Mouse (Mus musculus) heart, embryonic 10.5 days (tissue): ENCODE measurements at regions not wholly inside any gene's neighbourhood (a gene's known extent, or its start where the extent isn't known, plus 50 kb on each side); places are given as distances from the start of the nearest gene placed in this dataset.

Experiments used
- DNase-seq: peaks from one replicate; pipeline ENCODE4 v3.0.0-alpha.2; 2017; ENCODE audit warnings: low spot score
- H3K27ac ChIP-seq: fragments of 300-500 bp; sonication (generic); 2 replicates; pipeline ENCODE4 v1.5.1; 2016; ENCODE audit warnings: mild to moderate bottlenecking
- H3K27me3 ChIP-seq: fragments of 300-500 bp; sonication (generic); 2 replicates; pipeline ENCODE4 v1.6.1; 2016; ENCODE audit warnings: mild to moderate bottlenecking; ENCODE audit not compliant: poor library complexity, insufficient read depth, severe bottlenecking
- H3K36me3 ChIP-seq: fragments of 300-500 bp; sonication (generic); 2 replicates; pipeline ENCODE4 v1.6.1; 2016; ENCODE audit warnings: mild to moderate bottlenecking, moderate library complexity
- H3K4me1 ChIP-seq: fragments of 300-500 bp; sonication (generic); 2 replicates; pipeline ENCODE4 v1.6.1; 2016; ENCODE audit warnings: mild to moderate bottlenecking
- H3K4me3 ChIP-seq: fragments of 300-500 bp; sonication (generic); 2 replicates; pipeline ENCODE4 v1.5.1; 2016; ENCODE audit warnings: mild to moderate bottlenecking, moderate library complexity
- H3K9me3 ChIP-seq: fragments of 300-500 bp; sonication (generic); 2 replicates; pipeline ENCODE4 v1.6.1; 2016; ENCODE audit warnings: mild to moderate bottlenecking, moderate library complexity
- WGBS: fragments of 180-500 bp; shearing (Covaris S2); methylation state at CpG from one replicate; pipeline ENCODE4 v1.1.7; 2016; 5-methylcytosine and 5-hydroxymethylcytosine counted together

- Histone ChIP-seq H3K4me3 (no peak overlapping the region), H3K9me3 (no peaks in the 10 kb centered on the region), H3K4me1 (peaks cover 18% of the 10 kb centered on the region), H3K36me3 (no peaks in the 10 kb centered on the region), H3K27ac (no peak overlapping the region), H3K27me3 (no peaks in the 10 kb centered on the region)
- DNase-seq, result peak; percentile 72
- WGBS, result 84% methylated on average over 8 of the region's 8 CpGs
Measured at GRCm38 (mm10) chr8:77774551-77775335, 50.5 kb upstream of the Ednra start.

- H3K27me3 ChIP-seq, result no peaks in the 10 kb centered on the region
- 81% methylated on average over 3 of the region's 3 CpGs for WGBS
- H3K9me3 ChIP-seq, result no peaks in the 10 kb centered on the region
- no peak overlapping the region for H3K4me3 ChIP-seq
- H3K27ac ChIP-seq, result no peak overlapping the region
- peak; percentile 39 for DNase-seq
- H3K36me3 ChIP-seq, result no peaks in the 10 kb centered on the region
- H3K4me1 ChIP-seq, result peaks cover 18% of the 10 kb centered on the region
Measured at GRCm38 (mm10) chr8:77775526-77775925, 51.3 kb upstream of the Ednra start.

GRCm38 (mm10) chr8:77777597-77777996 lies 53.3 kb upstream of the Ednra start:
- Histone ChIP-seq H3K9me3 (no peaks in the 10 kb centered on the region), H3K36me3 (no peaks in the 10 kb centered on the region), H3K4me1 (peaks cover 7% of the 10 kb centered on the region; the same call in 1 of the 2 replicates), H3K4me3 (no peak overlapping the region), H3K27me3 (no peaks in the 10 kb centered on the region), H3K27ac (no peak overlapping the region)
- 71% methylated on average over 5 of the region's 5 CpGs for WGBS
- DNase-seq, result peak; percentile 36

DNA sequence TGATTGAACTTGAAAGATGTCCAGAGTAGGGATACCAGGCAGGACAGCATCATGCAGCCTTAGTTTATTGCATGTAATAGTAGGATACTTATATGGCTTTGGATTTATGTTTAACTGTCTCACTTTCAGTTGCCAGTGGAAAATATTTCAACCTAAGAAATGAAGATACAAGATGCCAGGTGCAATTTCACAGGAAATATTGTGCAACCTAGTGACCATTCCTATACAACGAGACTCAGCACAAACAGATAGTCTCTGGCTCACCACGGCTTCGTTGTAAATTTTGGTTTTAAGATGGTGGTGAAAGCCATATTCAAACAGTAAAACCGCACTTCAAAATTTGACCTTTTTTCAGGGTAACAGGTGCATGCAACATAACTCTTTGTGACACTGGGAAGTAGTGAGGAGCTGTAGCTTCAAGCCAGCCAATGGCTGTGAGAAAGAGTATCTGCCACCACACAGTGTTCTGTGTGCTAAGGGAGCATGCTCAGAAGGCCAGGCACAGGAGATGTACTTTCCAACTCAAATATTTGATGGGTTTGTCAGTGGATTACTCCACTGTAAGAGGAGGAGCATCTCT lies 61.5 kb upstream of the Ednra start:
- Histone ChIP-seq H3K4me1 (no peaks in the 10 kb centered on the region), H3K36me3 (no peaks in the 10 kb centered on the region), H3K9me3 (no peaks in the 10 kb centered on the region), H3K27ac (no peak overlapping the region), H3K4me3 (no peak overlapping the region), H3K27me3 (no peaks in the 10 kb centered on the region)
- WGBS, result 85% methylated on average over 4 of the region's 4 CpGs
- DNase-seq, result no peak

GRCm38 (mm10) chr8:77794911-77795310 lies 70.6 kb upstream of the Ednra start:
- peak; percentile 35 for DNase-seq
- 60% methylated on average over 1 of the region's 1 CpGs for WGBS

GRCm38 (mm10) chr8:77803147-77803903 lies 79.1 kb upstream of the Ednra start:
- no peaks in the 10 kb centered on the region for H3K36me3 ChIP-seq
- peaks cover 9% of the 10 kb centered on the region; the same call in 1 of the 2 replicates for H3K4me1 ChIP-seq
- 71% methylated on average over 9 of the region's 9 CpGs for WGBS
- no peaks in the 10 kb centered on the region for H3K9me3 ChIP-seq
- no peak for DNase-seq
- H3K27ac ChIP-seq, result no peak overlapping the region
- H3K4me3 ChIP-seq, result no peak overlapping the region
- H3K27me3 ChIP-seq, result no peaks in the 10 kb centered on the region

More at GRCm38 (mm10) chr8:77794911-77795310, 70.6 kb upstream of the Ednra start:
- H3K27ac ChIP-seq, result no peak overlapping the region
- no peaks in the 10 kb centered on the region for H3K9me3 ChIP-seq
- no peak overlapping the region for H3K4me3 ChIP-seq
- no peaks in the 10 kb centered on the region for H3K4me1 ChIP-seq
- no peaks in the 10 kb centered on the region for H3K27me3 ChIP-seq
- no peaks in the 10 kb centered on the region for H3K36me3 ChIP-seq

GRCm38 (mm10) chr8:77804536-77804935 lies 80.3 kb upstream of the Ednra start:
- DNase-seq, result no peak
- Histone ChIP-seq H3K36me3 (no peaks in the 10 kb centered on the region), H3K4me1 (peaks cover 9% of the 10 kb centered on the region; the same call in 1 of the 2 replicates), H3K27ac (0 out of 2 replicates have a peak overlapping the region, but pooled peaks have one; percentile 36), H3K4me3 (no peak overlapping the region), H3K9me3 (no peaks in the 10 kb centered on the region), H3K27me3 (no peaks in the 10 kb centered on the region)
- 70% methylated on average over 6 of the region's 6 CpGs for WGBS

- no peaks in the 10 kb centered on the region for H3K9me3 ChIP-seq
- no peaks in the 10 kb centered on the region for H3K36me3 ChIP-seq
- 28% methylated on average over 4 of the region's 4 CpGs for WGBS
- no peak overlapping the region for H3K4me3 ChIP-seq
- no peak for DNase-seq
- H3K4me1 ChIP-seq, result peaks cover 9% of the 10 kb centered on the region; the same call in 1 of the 2 replicates
- no peak overlapping the region for H3K27ac ChIP-seq
- no peaks in the 10 kb centered on the region for H3K27me3 ChIP-seq
Measured at GRCm38 (mm10) chr8:77804956-77805355, 80.7 kb upstream of the Ednra start.

GRCm38 (mm10) chr8:77805657-77806056 lies 81.4 kb upstream of the Ednra start:
- no peaks in the 10 kb centered on the region for H3K27me3 ChIP-seq
- H3K9me3 ChIP-seq, result no peaks in the 10 kb centered on the region
- 57% methylated on average over 6 of the region's 6 CpGs for WGBS
- H3K36me3 ChIP-seq, result no peaks in the 10 kb centered on the region
- DNase-seq, result no peak
- H3K4me3 ChIP-seq, result no peak overlapping the region
- H3K27ac ChIP-seq, result no peak overlapping the region
- peaks cover 9% of the 10 kb centered on the region; the same call in 1 of the 2 replicates for H3K4me1 ChIP-seq

GRCm38 (mm10) chr8:77814796-77815647 lies 90.8 kb upstream of the Ednra start:
- WGBS, result 75% methylated on average over 12 of the region's 12 CpGs

GRCm38 (mm10) chr8:77815648-77815971 lies 91.3 kb upstream of the Ednra start:
- 76% methylated on average over 7 of the region's 7 CpGs for WGBS
- H3K4me3 ChIP-seq, result no peak overlapping the region
- no peak for DNase-seq
- H3K9me3 ChIP-seq, result no peaks in the 10 kb centered on the region
- no peaks in the 10 kb centered on the region for H3K4me1 ChIP-seq
- no peaks in the 10 kb centered on the region for H3K27me3 ChIP-seq
- H3K36me3 ChIP-seq, result no peaks in the 10 kb centered on the region
- peak overlapping the region; percentile 12; the same call in 1 of the 2 replicates for H3K27ac ChIP-seq

More at GRCm38 (mm10) chr8:77814796-77815647, 90.8 kb upstream of the Ednra start:
- DNase-seq, result no peak
- Histone ChIP-seq H3K4me1 (no peaks in the 10 kb centered on the region), H3K9me3 (no peaks in the 10 kb centered on the region), H3K4me3 (no peak overlapping the region), H3K36me3 (no peaks in the 10 kb centered on the region), H3K27ac (peak overlapping the region; percentile 12; the same call in 1 of the 2 replicates), H3K27me3 (no peaks in the 10 kb centered on the region)

- no peak for DNase-seq
- Histone ChIP-seq H3K4me1 (no peaks in the 10 kb centered on the region), H3K9me3 (no peaks in the 10 kb centered on the region), H3K27me3 (no peaks in the 10 kb centered on the region), H3K4me3 (no peak overlapping the region), H3K27ac (no peak overlapping the region), H3K36me3 (no peaks in the 10 kb centered on the region)
- 89% methylated on average over 4 of the region's 4 CpGs for WGBS
Measured at GRCm38 (mm10) chr8:77816217-77816616, 92.0 kb upstream of the Ednra start.
